Mouse (Mus musculus) MEL (cell line): ENCODE data around the gene Gstm2. TPM values are rescaled to one million over a fixed set of nuclear protein-coding genes. Genes with fewer than 3 reads are reported as not detected.
A peak's percentile ranks its signal among the peaks of the same experiment; 100 is the strongest.
"Not testable (repeated sequence)": the region's sequence is repeated elsewhere in the genome, so short reads cannot be mapped to it uniquely, and the experiment has no call there.

Experiments used
- DNase-seq: peaks from one replicate; pipeline ENCODE4 v3.0.0; 2011; ENCODE audit warnings: low read depth, low spot score
- H3K27ac ChIP-seq: 2 replicates; pipeline ENCODE4 v1.5.1; 2012; ENCODE audit warnings: low read depth, mild to moderate bottlenecking, control low read depth, low read length, moderate library complexity; ENCODE audit not compliant: control insufficient read depth
- H3K27me3 ChIP-seq, 2 experiments: fragments of 150-350 bp in 1 of 2; sonication (generic) in 1 of 2; 2 replicates each; pipeline ENCODE4 v1.6.1; 2012; ENCODE audit warnings: low read length in 2 of 2, mild to moderate bottlenecking in 2 of 2, improper control_type of control experiment in 1 of 2, moderate library complexity in 1 of 2; ENCODE audit not compliant: insufficient read depth in 2 of 2, control insufficient read depth in 1 of 2
- H3K36me3 ChIP-seq, 2 experiments: 2 replicates each; pipeline ENCODE4 v1.6.1; 2012 to 2014; ENCODE audit warnings: low read length in 2 of 2, improper control_type of control experiment in 1 of 2, inconsistent platforms in 1 of 2, mild to moderate bottlenecking in 1 of 2; ENCODE audit not compliant: insufficient read depth in 2 of 2, control insufficient read depth in 1 of 2
- H3K4me1 ChIP-seq, 2 experiments: fragments of 150-350 bp in 1 of 2; sonication (generic) in 1 of 2; 2 replicates each; pipeline ENCODE4 v1.6.1; 2012; ENCODE audit warnings: low read length in 2 of 2, improper control_type of control experiment in 1 of 2, mild to moderate bottlenecking in 1 of 2; ENCODE audit not compliant: insufficient read depth in 2 of 2, control insufficient read depth in 1 of 2
- H3K4me3 ChIP-seq, 2 experiments: fragments of 150-350 bp in 1 of 2; sonication (generic) in 1 of 2; 2 replicates each; pipeline ENCODE4 v1.5.1; 2012; ENCODE audit warnings: low read depth in 2 of 2, low read length in 2 of 2, mild to moderate bottlenecking in 2 of 2, moderate library complexity in 2 of 2, control low read depth in 1 of 2, improper control_type of control experiment in 1 of 2; ENCODE audit not compliant: control insufficient read depth in 1 of 2, insufficient read depth in 1 of 2
- H3K79me2 ChIP-seq: 2 replicates; pipeline ENCODE4 v1.6.1; 2012; ENCODE audit warnings: mild to moderate bottlenecking, low read length, moderate library complexity; ENCODE audit not compliant: control insufficient read depth, poor library complexity, insufficient read depth
- H3K9ac ChIP-seq: 2 replicates; pipeline ENCODE4 v1.6.1; 2012; ENCODE audit warnings: low read depth, mild to moderate bottlenecking, control low read depth, low read length, moderate library complexity; ENCODE audit not compliant: control insufficient read depth, poor library complexity, severe bottlenecking
- H3K9me3 ChIP-seq: fragments of 150-350 bp; sonication (generic); replicated peaks from 2 replicates; pipeline ENCODE4 v1.6.1; 2012; ENCODE audit warnings: mild to moderate bottlenecking, low read length, improper control_type of control experiment, moderate library complexity; ENCODE audit not compliant: insufficient read depth
- CHD1 ChIP-seq: IDR thresholded peaks from 2 replicates; pipeline ENCODE4 v1.6.1; 2012; ENCODE audit warnings: low read depth, mild to moderate bottlenecking, inconsistent platforms, low read length, improper control_type of control experiment
- CHD2 ChIP-seq: IDR thresholded peaks from 2 replicates; pipeline ENCODE4 v1.6.1; 2011; ENCODE audit warnings: low read length, improper control_type of control experiment
- E2F4 ChIP-seq: IDR thresholded peaks from 2 replicates; pipeline ENCODE4 v1.6.1; 2011; ENCODE audit warnings: low read depth, low read length, improper control_type of control experiment, borderline replicate concordance
- ELF1 ChIP-seq: IDR thresholded peaks from 2 replicates; pipeline ENCODE4 v1.6.1; 2014; ENCODE audit warnings: low read depth, mild to moderate bottlenecking, inconsistent platforms, low read length, improper control_type of control experiment, moderate library complexity
- GABPA ChIP-seq: IDR thresholded peaks from 2 replicates; pipeline ENCODE4 v1.6.1; 2012; ENCODE audit warnings: low read depth, mild to moderate bottlenecking, inconsistent platforms, low read length, improper control_type of control experiment, moderate library complexity
- GATA1 ChIP-seq: IDR thresholded peaks from 2 replicates; pipeline ENCODE4 v1.6.1; 2011; ENCODE audit warnings: low read depth, low read length, improper control_type of control experiment
- JUND ChIP-seq: IDR thresholded peaks from 2 replicates; pipeline ENCODE4 v1.6.1; 2011; ENCODE audit warnings: low read depth, mild to moderate bottlenecking, improper control_type of control experiment, low read length
- MAX ChIP-seq: IDR thresholded peaks from 2 replicates; pipeline ENCODE4 v1.6.1; 2011; ENCODE audit warnings: low read length, improper control_type of control experiment
- MEF2A ChIP-seq: IDR thresholded peaks from 2 replicates; pipeline ENCODE4 v1.6.1; 2014; ENCODE audit warnings: low read depth, mild to moderate bottlenecking, inconsistent platforms, low read length, improper control_type of control experiment; ENCODE audit not compliant: poor library complexity, insufficient replicate concordance, severe bottlenecking; ENCODE audit errors: extremely low read depth
- MYB ChIP-seq: IDR thresholded peaks from 2 replicates; pipeline ENCODE4 v1.6.1; 2011; ENCODE audit warnings: mild to moderate bottlenecking, low read depth, low read length, improper control_type of control experiment
- MYC ChIP-seq: IDR thresholded peaks from 2 replicates; pipeline ENCODE4 v1.6.1; 2011; ENCODE audit warnings: low read depth, mild to moderate bottlenecking, low read length, improper control_type of control experiment, moderate library complexity
- NELFE ChIP-seq: IDR thresholded peaks from 2 replicates; pipeline ENCODE4 v1.6.1; 2011; ENCODE audit warnings: low read depth, low read length, improper control_type of control experiment
- POLR2AphosphoS5 ChIP-seq: IDR thresholded peaks from 2 replicates; pipeline ENCODE4 v1.6.1; 2012; ENCODE audit warnings: low read depth, borderline replicate concordance, mild to moderate bottlenecking, inconsistent platforms, low read length, moderate library complexity, mixed read lengths
- RAD21 ChIP-seq: IDR thresholded peaks from 2 replicates; pipeline ENCODE4 v1.6.1; 2011; ENCODE audit warnings: mild to moderate bottlenecking, low read depth, low read length, improper control_type of control experiment
- TCF12 ChIP-seq: IDR thresholded peaks from 2 replicates; pipeline ENCODE4 v1.6.1; 2014; ENCODE audit warnings: low read depth, mild to moderate bottlenecking, inconsistent platforms, low read length, improper control_type of control experiment, moderate library complexity
- UBTF ChIP-seq: IDR thresholded peaks from 2 replicates; pipeline ENCODE4 v1.6.1; 2012; ENCODE audit warnings: low read depth, mild to moderate bottlenecking, inconsistent platforms, low read length, improper control_type of control experiment, moderate library complexity, borderline replicate concordance; ENCODE audit not compliant: insufficient read depth
- ZC3H11A ChIP-seq: IDR thresholded peaks from 2 replicates; pipeline ENCODE4 v1.6.1; 2012; ENCODE audit warnings: low read depth, mild to moderate bottlenecking, inconsistent platforms, low read length, improper control_type of control experiment
- polyA plus RNA-seq, 2 experiments: library from polyadenylated mRNA; stranded (reverse) in 1 of 2; unstranded in 1 of 2; fragments of >175 nt in 1 of 2; fragments of >200 nt in 1 of 2; gene quantifications; 2 replicates each; pipeline versions ENCODE4 v1.2.1 to v1.2.4; 2012; ENCODE audit warnings: low replicate concordance in 2 of 2, low read depth in 1 of 2; ENCODE audit not compliant: insufficient read length in 2 of 2, insufficient read depth in 1 of 2, missing spikeins in 1 of 2
- total RNA-seq: library from RNA; depleted of rRNA; stranded (reverse); fragments of 300-350 nt; gene quantifications from 2 replicates; pipeline ENCODE4 v1.2.3, GENCODE M21; 2012

Gene Gstm2
- total and polyA plus RNA-seq, 3 experiments, result not detected

DNA sequence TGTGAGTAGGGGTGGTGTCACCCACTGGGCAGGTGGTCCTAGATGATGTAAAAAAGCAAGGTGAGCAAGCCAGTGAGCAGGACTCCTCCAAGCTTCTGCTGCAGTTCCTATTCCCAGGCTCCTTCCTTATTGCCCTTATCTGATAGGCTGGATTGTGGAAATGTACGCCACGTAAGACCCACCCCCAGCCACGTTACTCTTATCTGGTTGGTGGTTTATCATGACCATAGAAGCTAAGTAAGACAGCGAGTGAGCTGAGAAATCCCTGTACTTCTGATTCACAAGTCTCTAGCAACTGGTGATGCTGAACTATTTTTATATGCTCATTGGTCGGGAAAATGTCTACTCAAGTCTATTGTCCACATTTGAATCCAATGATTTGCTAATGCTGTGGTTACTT, 39.8 kb upstream of the Gstm2 start:
- Histone ChIP-seq H3K27ac (no peak overlapping the region), H3K4me3 (no peak overlapping the region), H3K79me2 (no peaks in the 10 kb centered on the region), H3K9ac (no peak overlapping the region), H3K27me3 (peaks cover 0 to 10% of the 10 kb centered on the region in 2 experiments; a peak in 2 of 4 replicates), H3K9me3 (no peaks in the 10 kb centered on the region), H3K4me1 (peaks cover 0 to 3% of the 10 kb centered on the region in 2 experiments; a peak in 1 of 4 replicates), H3K36me3 (no peaks in the 10 kb centered on the region)
- no peak for TF ChIP-seq ZC3H11A
- TF ChIP-seq MYC, result no peak
- no peak for TF ChIP-seq GABPA
- no peak for TF ChIP-seq TCF12
- peak; percentile 34; the same call in 1 of the 2 replicates for TF ChIP-seq GATA1
- TF ChIP-seq CHD2, result peak; percentile 76
- peak; percentile 72 for DNase-seq

DNA sequence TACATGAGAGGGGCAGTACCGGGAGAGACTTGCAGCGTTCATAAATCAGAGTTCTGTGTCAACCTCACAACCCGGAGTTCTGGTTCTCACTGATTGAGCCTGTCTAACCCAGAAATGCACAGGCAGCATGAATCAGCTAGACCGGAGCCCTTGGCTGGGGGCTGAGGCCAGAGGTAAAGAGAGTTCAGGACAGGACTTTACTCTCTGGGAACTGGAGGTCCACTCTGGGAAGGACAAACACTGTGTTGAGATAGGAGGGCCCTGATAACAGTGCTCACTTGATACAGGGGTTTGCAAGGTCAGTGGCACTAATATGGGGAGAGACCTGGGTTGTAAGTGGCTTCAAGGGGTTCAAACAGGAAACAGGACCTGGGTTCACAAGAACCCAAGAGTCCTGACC, 39.1 kb upstream of the Gstm2 start:
- Histone ChIP-seq H3K4me1 (peaks cover 0 to 3% of the 10 kb centered on the region in 2 experiments; a peak in 1 of 4 replicates), H3K27ac (no peak overlapping the region)
- TF ChIP-seq RAD21 (no peak), JUND (no peak)
- TF ChIP-seq, all 39 proteins: peak for 0
- Histone ChIP-seq H3K4me3 (no peak overlapping the region), H3K79me2 (no peaks in the 10 kb centered on the region), H3K9me3 (no peaks in the 10 kb centered on the region), H3K27me3 (peaks cover 0 to 10% of the 10 kb centered on the region in 2 experiments; a peak in 2 of 4 replicates), H3K36me3 (no peaks in the 10 kb centered on the region), H3K9ac (no peak overlapping the region)
- DNase-seq, result no peak

DNA sequence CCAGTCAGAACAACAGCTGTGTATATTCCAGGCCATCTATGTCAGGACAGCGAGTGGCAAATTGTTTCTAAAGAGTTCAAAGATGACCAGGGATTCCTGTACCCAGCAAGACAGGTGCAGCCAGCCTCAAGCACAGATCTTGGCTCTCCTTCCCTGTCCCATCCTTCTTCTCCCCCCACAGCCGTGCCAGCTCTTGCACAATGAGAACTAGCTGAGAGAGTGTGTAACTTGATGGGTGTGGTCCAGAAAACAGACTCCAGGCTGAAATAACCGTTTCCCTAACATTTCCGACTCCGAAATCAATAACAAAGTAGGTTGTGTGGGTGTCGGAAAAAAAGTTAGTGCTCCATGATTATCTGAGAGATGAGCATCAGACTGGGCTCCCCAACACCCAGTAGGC, 36.4 kb upstream of the Gstm2 start:
- no peaks in the 10 kb centered on the region for H3K9me3 ChIP-seq
- H3K36me3 ChIP-seq, result no peaks in the 10 kb centered on the region
- TF ChIP-seq ELF1 (no peak), NELFE (no peak), POLR2AphosphoS5 (no peak), MYC (no peak), MEF2A (no peak), UBTF (no peak), E2F4 (no peak), CHD1 (no peak), MAX (no peak), GABPA (no peak), MYB (no peak), RAD21 (no peak)
- H3K4me1 ChIP-seq, result peaks cover 0 to 7% of the 10 kb centered on the region in 2 experiments; a peak in 1 of 4 replicates
- H3K27me3 ChIP-seq, result peaks cover 0 to 5% of the 10 kb centered on the region in 2 experiments; a peak in 1 of 4 replicates
- no peak overlapping the region for H3K4me3 ChIP-seq
- no peak for DNase-seq
- no peak overlapping the region for H3K9ac ChIP-seq
- no peaks in the 10 kb centered on the region for H3K79me2 ChIP-seq
- H3K27ac ChIP-seq, result no peak overlapping the region

DNA sequence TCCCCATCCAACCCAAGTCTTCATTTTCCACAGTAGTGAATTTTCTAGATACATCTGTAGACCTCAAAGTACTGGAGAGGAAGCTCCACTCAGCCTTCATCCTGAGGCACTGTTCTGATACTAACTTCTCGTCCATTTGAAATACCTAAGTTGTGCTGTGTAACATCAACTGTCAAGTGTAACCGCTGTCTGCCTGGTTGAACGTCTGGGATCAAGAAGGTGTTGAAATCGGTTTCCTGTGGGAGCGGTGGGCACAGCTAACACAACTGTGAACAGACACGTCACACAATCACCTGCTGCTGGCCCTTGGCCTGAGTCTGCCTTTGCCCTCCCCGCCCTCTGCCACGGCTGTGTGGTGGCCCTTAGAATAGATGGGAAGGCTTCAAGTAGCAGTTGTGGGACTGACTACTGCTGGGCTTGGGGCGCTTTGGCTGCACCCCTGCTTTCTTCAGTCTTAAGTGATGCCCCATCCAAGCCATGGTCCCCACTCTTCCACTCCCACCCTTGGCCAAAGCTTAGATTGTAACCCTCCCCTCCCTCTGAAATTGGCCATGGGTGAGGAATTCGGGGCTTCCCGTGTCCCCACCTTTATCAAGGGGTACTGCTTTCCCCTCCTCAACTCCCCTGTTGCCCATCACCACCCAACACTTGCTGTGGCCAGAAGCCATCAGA, 34.2 kb upstream of the Gstm2 start:
- not testable (repeated sequence) for H3K4me3 ChIP-seq, H3K9ac ChIP-seq, H3K4me1 ChIP-seq, H3K27me3 ChIP-seq, H3K36me3 ChIP-seq, H3K79me2 ChIP-seq, H3K9me3 ChIP-seq, H3K27ac ChIP-seq, DNase-seq
